Mouse (Mus musculus): Measurements from ENCODE around the gene Zfp385c.

The Zfp385c gene

DNA sequence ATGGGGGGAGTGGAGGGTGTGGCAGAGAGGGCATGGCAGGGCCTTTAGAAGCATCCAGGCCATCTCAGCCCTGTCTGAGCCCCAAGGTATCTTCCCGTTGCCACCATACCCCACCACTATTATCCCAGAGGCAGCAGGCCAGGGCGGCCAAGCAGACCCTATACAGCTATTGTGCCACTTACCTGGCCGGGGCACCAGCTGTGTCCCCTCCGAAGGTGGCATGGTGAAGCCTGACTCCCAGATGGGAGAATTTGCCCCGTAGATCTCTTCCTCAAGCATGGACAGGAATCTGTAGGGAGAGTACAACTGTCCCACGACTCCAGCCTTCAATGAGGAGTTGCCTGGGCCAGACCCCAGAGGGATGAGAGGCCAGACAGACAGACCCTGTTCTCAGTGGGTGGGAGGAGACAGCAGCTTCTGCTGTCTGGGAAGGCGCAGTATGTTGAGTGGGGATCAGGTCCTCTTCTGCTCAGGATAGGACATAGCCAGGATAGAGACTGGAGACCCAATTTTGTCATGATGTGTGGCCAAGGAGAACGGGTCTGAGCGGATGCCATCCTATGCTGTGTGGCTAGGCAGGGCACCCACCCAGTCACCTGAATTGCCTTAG, 17.1 kb upstream of the Zfp385c start:
- ChIA-PET CTCF (no interaction called here), POLR2A (interaction anchor here in 1 of 4 experiments (0.6 kb wide), 1 partner anchor 152 kb away, joined by 6 read pairs; no protein-coding TSS in a partner anchor)

GRCm38 (mm10) chr11:100705095-100705747, 13.0 kb upstream of the Zfp385c start:
- ChIA-PET POLR2A (interaction anchor here in 2 of 4 experiments (0.6 to 1.7 kb wide), 8 partner anchors 9 to 178 kb away, joined by 3 to 8 read pairs (median 3); partner anchors contain the start of genes Acly (in 1 of the 2), Dnajc7 (in 1 of the 2) and Hspb9 (in 1 of the 2)), CTCF (interaction anchor here in 3 of 4 experiments (0.6 to 3.0 kb wide), 7 partner anchors 10 to 376 kb away, joined by 3 to 8 read pairs (median 3); no protein-coding TSS in a partner anchor)

DNA sequence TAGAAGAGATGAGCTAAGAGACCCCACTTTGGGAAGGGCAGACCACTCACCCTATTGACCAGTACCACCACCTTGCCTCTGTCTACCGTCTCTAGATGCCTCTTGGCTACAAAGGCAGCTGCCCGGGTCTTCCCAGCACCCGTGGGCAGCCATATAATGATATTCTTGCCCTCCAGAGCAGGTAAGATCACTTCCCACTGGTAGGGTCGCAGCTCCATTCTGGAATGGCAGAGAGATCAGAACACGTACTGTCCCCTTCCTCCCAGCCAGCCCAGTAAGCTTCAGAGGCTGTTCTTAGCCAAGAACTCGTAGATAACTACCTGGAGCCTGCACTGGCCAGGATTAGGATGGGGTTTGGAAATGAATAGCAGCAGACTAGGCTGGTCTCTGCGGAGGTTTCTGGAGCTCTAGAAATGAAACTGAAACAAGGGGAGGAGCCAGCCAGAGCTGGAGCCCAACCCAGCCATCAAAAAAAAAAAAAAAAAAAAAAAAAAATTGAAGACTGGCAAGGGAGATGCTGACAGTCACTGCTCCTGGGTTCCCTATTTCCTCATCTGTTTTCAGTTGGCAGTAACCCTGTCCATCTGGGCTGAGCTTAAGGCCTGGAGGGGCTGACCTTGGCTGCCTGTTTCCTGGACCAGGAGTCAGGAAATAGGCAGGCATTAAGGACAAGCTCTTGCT, 11.7 kb upstream of the Zfp385c start, which contains the start of gene Dhx58:
Gene Dhx58, minus strand, starts transcription at position 421 of the 681 bp plus-strand sequence.
- CTCF ChIA-PET = interaction anchor here (0.5 to 3.0 kb wide), 15 partner anchors 9 to 1867 kb away, joined by 3 to 13 read pairs (median 4); partner anchors contain the start of gene Acly (in 1 of the 4)
- POLR2A ChIA-PET = interaction anchor here (0.6 to 3.7 kb wide), 24 partner anchors 8 to 807 kb away, joined by 3 to 26 read pairs (median 4); partner anchors contain the start of genes Kat2a (in 2 of the 4), Dnajc7 (in 1 of the 4), Hspb9 (in 1 of the 4) and Nkiras2 (in 1 of the 4)

DNA sequence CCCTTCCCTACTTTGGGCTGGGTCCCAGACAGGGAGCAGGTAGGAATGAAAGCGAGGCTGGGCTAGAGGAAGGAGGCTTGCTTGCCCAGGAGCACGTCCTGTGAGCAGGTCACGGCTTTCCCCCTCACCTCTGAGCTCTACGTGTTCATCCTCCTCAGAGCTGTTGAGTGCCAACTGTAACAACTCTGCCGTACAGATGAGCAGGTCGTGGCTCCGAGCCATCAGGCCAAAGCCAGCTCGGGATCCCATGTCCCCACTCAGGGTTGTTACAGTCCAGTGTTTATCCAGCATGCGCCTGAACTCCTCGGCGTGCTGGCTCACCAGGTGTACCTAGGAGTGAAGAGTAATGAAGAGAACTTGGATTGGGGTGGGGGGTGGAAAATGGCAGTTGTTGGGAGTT, 11.1 kb upstream of the Zfp385c start:
- CTCF ChIA-PET = interaction anchor here in 3 of 4 experiments (0.5 to 3.0 kb wide), 11 partner anchors 8 to 254 kb away, joined by 3 to 13 read pairs (median 7); partner anchors contain the start of gene Acly (in 1 of the 3)

GRCm38 (mm10) chr11:100702906-100703305, 10.7 kb upstream of the Zfp385c start:
- ChIA-PET POLR2A (interaction anchor here (0.6 to 3.7 kb wide), 15 partner anchors 9 to 806 kb away, joined by 3 to 26 read pairs (median 4); partner anchors contain the start of genes Kat2a (in 2 of the 4), Hspb9 (in 1 of the 4), Nkiras2 (in 1 of the 4) and Rab5c (in 1 of the 4)), CTCF (interaction anchor here (0.6 to 3.0 kb wide), 11 partner anchors 8 to 254 kb away, joined by 3 to 13 read pairs (median 7); partner anchors contain the start of gene Acly (in 1 of the 4))

More for the DNA sequence above, 11.1 kb upstream of the Zfp385c start:
- POLR2A ChIA-PET = interaction anchor here (0.6 to 3.7 kb wide), 16 partner anchors 8 to 807 kb away, joined by 3 to 26 read pairs (median 4); partner anchors contain the start of genes Kat2a (in 2 of the 4), Hspb9 (in 1 of the 4), Nkiras2 (in 1 of the 4) and Rab5c (in 1 of the 4)

DNA sequence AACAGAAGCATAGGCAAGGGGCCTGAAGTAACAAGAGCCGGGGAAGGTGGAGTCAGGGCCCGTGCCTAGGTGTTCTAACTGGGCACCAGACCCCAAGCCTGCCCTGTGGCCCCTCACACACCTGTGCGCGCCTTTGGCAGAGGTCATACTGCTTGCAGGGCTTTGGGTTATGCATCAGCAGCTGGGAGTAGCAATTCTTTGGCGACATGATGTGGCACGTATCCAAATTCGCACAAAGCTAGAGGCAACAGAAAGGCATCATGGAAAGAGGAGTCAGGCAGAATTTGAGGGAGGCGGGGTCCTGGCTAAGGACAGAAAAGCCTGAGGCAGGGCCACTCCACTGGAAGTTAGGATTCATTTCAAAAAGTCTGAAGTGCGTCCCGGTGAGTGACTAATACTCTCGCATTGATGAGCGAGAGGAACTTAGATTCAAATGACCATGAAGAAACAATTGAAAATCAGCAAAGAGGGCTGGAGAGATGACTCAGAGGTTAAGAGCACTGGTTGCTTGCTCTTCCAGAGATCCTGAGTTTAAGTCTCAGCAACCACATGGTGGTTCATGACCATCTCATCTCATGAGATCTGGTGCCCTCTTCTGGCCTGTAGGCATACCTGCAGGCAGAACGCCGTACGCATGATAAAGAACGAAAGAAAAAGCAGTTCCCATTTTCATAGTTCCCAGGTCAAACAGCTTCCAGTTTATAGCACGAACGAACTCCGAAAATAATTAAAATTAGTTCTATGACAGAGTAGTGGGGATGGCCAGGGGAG, 10.0 kb upstream of the Zfp385c start:
- POLR2A ChIA-PET = interaction anchor here in 2 of 4 experiments (1.0 to 3.7 kb wide), 10 partner anchors 9 to 230 kb away, joined by 3 to 26 read pairs (median 4); partner anchors contain the start of genes Kat2a (in 2 of the 2), Klhl11 (in 1 of the 2) and Zfp385c (in 1 of the 2)
- CTCF ChIA-PET = interaction anchor here (0.6 to 5.3 kb wide), 14 partner anchors 8 to 255 kb away, joined by 3 to 14 read pairs (median 4); partner anchors contain the start of gene Hspb9 (in 1 of the 4)

DNA sequence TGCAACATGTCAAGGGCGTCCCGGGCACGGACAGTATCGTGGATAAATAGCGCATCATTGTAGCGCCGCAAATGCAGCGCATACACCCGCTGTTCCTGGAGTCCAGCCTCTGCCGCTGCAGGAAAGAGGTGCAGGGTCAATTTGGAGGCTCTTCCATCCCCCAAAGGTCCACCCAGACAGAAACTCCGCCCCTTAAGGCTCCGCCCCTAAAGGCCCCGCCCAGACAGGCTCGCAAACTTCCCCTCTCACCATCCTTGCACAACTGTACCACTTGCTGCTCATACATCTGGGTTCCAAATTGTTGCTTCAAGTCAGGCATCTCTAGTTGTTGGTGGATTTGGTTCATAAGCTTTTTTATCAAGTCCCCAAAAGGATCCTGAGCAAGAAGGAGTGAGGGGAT, 9.0 kb upstream of the Zfp385c start:
- CTCF ChIA-PET = interaction anchor here in 3 of 4 experiments (0.5 to 5.3 kb wide), 6 partner anchors 13 to 121 kb away, joined by 3 to 14 read pairs (median 4); partner anchors contain the start of gene Hspb9 (in 1 of the 3)
- POLR2A ChIA-PET = interaction anchor here in 2 of 4 experiments (0.6 to 3.7 kb wide), 7 partner anchors 9 to 73 kb away, joined by 3 to 26 read pairs (median 3); partner anchors contain the start of genes Kat2a (in 1 of the 2) and Zfp385c (in 1 of the 2)

DNA sequence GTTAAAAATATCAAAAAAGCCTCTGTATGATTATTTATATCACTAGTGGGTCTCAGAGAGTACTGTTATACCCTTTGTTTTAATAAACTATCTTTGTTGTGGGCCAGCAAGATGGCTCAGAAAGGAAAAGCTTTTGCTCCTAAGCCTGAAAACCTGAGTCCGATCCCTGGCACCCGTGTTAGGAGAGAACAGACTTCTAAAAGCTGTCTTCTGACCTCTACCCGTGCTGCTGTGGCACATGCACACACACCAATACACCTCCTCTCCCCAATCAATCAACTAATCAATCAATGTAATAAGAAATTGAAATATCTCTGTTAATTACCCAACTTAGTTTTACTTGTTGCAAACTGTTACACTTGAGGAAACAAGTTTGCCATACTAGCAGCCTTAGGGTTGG, 8.5 kb upstream of the Zfp385c start:
- ChIA-PET POLR2A (interaction anchor here in 2 of 4 experiments (0.6 to 3.7 kb wide), 6 partner anchors 8 to 72 kb away, joined by 3 to 26 read pairs (median 3); partner anchors contain the start of genes Kat2a (in 1 of the 2) and Zfp385c (in 1 of the 2)), CTCF (interaction anchor here in 3 of 4 experiments (0.5 to 5.3 kb wide), 7 partner anchors 14 to 339 kb away, joined by 3 to 18 read pairs (median 5); partner anchors contain the start of gene Hspb9 (in 1 of the 3))

GRCm38 (mm10) chr11:100697921-100698320, 5.7 kb upstream of the Zfp385c start:
- CTCF ChIA-PET = interaction anchor here in 2 of 4 experiments (0.8 to 5.3 kb wide), 2 partner anchors 52 to 71 kb away, joined by 3 to 14 read pairs; no protein-coding TSS in a partner anchor

DNA sequence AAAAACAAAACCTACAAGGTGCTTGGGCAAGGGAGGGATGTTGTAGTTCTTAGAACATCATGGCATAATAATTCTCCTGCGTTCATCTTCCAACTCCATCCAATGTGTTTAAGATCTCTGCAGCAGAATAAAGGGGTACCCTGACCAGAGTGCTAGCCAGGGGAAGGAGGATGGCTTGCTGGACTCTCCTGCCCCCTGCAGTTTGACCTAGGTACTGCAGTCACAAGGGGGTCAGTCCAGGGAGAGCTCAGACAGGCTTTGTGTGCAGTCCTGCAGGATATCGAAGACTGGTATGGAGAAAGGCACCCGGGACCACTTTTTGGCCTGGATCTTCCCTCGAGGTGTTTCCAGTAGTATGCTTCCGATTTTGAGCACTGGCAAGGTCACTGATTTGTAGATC, 2.7 kb upstream of the Zfp385c start:
- POLR2A ChIA-PET = interaction anchor here in 2 of 4 experiments (0.6 to 2.2 kb wide), 7 partner anchors 10 to 264 kb away, joined by 3 to 7 read pairs (median 3); partner anchors contain the start of genes Dnajc7 (in 1 of the 2) and Nkiras2 (in 1 of the 2)
- CTCF ChIA-PET = interaction anchor here (0.5 to 3.8 kb wide), 61 partner anchors 9 to 363 kb away, joined by 3 to 34 read pairs (median 4); partner anchors contain the start of genes Nkiras2 (in 3 of the 4), Dhx58 (in 2 of the 4), Dnajc7 (in 2 of the 4) and Acly (in 1 of the 4)

More at GRCm38 (mm10) chr11:100697921-100698320, 5.7 kb upstream of the Zfp385c start:
- POLR2A ChIA-PET = no interaction called here

- ChIA-PET CTCF (interaction anchor here (0.6 to 3.8 kb wide), 8 partner anchors 11 to 296 kb away, joined by 3 to 34 read pairs (median 3); partner anchors contain the start of gene Jup (in 1 of the 4)), POLR2A (interaction anchor here (0.6 to 2.2 kb wide), 15 partner anchors 8 to 165 kb away, joined by 3 to 21 read pairs (median 3); partner anchors contain the start of genes Acly (in 1 of the 4), Dhx58 (in 1 of the 4), Dnajc7 (in 1 of the 4) and Nkiras2 (in 1 of the 4))
Observed at GRCm38 (mm10) chr11:100693154-100693553, 899 bp upstream of the Zfp385c start.

DNA sequence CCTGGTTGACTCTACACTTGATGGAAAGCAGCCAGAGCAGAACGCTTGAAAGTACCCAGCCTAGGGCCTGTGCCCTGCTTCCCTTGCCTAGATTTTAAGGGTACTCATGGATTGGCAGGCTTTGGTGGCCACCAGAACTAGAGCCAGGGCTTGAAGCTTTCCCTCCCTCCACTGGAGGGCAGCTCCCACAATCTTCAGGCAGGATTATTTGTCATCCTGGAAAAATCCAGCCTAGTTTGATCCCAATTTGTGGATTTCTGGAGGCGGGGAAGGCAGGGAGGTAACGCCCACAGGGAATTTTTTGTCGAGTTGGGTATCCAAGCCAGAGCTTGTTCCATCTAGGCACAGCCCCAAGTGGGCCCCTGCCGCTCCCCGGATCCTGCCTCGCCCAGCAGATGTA, 1.9 kb downstream of the Zfp385c start:
- ChIA-PET POLR2A (interaction anchor here in 3 of 4 experiments (0.6 to 2.1 kb wide), 12 partner anchors 8 to 390 kb away, joined by 3 to 7 read pairs (median 3); partner anchors contain the start of genes Acly (in 1 of the 3) and Eif1 (in 1 of the 3)), CTCF (interaction anchor here (0.6 to 1.3 kb wide), 6 partner anchors 44 to 163 kb away, joined by 3 to 5 read pairs (median 4); partner anchors contain the start of gene Dnajc7 (in 1 of the 4))

GRCm38 (mm10) chr11:100688443-100688842, 3.8 kb downstream of the Zfp385c start:
- ChIA-PET CTCF (no interaction called here), POLR2A (interaction anchor here in 2 of 4 experiments (0.7 to 0.8 kb wide), 2 partner anchors 9 to 92 kb away, joined by 3 to 4 read pairs; no protein-coding TSS in a partner anchor)

- ChIA-PET POLR2A (no interaction called here), CTCF (interaction anchor here in 2 of 4 experiments (0.6 to 0.7 kb wide), 2 partner anchors 117 to 192 kb away, joined by 3 to 4 read pairs; no protein-coding TSS in a partner anchor)
Observed at GRCm38 (mm10) chr11:100687265-100687664, 5.0 kb downstream of the Zfp385c start.

DNA sequence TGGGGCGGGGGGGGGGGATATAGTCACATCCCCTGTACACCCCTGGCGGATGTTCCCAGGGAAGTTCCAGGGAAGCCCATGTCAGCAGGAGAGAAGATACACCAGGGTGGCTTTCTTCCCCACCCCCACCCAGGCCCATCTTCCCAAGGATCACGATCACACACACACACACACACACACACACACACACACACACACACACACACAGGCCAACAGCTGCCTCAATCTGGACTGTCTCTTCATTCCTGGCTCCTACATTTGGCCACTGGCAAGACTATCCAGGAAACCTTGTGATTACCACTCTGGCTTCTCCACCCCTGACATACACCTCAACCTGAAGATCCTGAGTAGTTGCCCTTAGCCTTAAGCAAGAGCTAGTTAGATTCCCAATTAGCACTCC, 6.9 kb downstream of the Zfp385c start:
- ChIA-PET POLR2A (interaction anchor here in 2 of 4 experiments (0.6 to 1.0 kb wide), 4 partner anchors 10 to 717 kb away, joined by 3 to 4 read pairs (median 4); no protein-coding TSS in a partner anchor), CTCF (interaction anchor here in 3 of 4 experiments (0.7 to 1.5 kb wide), 3 partner anchors 10 to 1973 kb away, joined by 3 to 6 read pairs (median 4); no protein-coding TSS in a partner anchor)
